Mouse (Mus musculus) E14TG2a.4 (cell line): Measurements from ENCODE around the gene Taar1.

ENCODE experiments used
- H3K27me3 ChIP-seq: 2 replicates; pipeline ENCODE4 v1.6.1; 2014; ENCODE audit warnings: low read length, control low read depth; ENCODE audit not compliant: insufficient read depth
- H3K36me3 ChIP-seq: 2 replicates; pipeline ENCODE4 v1.6.1; 2014; ENCODE audit warnings: low read length, control low read depth; ENCODE audit not compliant: insufficient read depth
- H3K4me1 ChIP-seq: replicated peaks from 2 replicates; pipeline ENCODE4 v1.6.1; 2014; ENCODE audit warnings: low read depth, low read length, control low read depth
- H3K4me3 ChIP-seq: replicated peaks from 2 replicates; pipeline ENCODE4 v1.5.1; 2014; ENCODE audit warnings: mild to moderate bottlenecking, low read length
- H3K9me3 ChIP-seq: 2 replicates; pipeline ENCODE4 v1.6.1; 2014; ENCODE audit warnings: low read length, control low read depth
- CTCF ChIP-seq: conservative IDR thresholded peaks from 2 replicates; pipeline ENCODE4 v1.5.1; 2014; ENCODE audit warnings: low read length
- NANOG ChIP-seq: IDR thresholded peaks from 2 replicates; pipeline ENCODE4 v1.6.1; 2014; ENCODE audit warnings: borderline replicate concordance, low read length, mixed read lengths
- POU5F1 ChIP-seq: IDR thresholded peaks from 2 replicates; pipeline ENCODE4 v1.6.1; 2014; ENCODE audit warnings: low read length, borderline replicate concordance

Gene Taar1

GRCm38 (mm10) chr10:23960444-23960915, 40.3 kb downstream of the Taar1 start, which contains the start of gene Taar4:
Gene Taar4, plus strand, starts transcription at chr10:23960494.
- TF ChIP-seq NANOG: no peak
- TF ChIP-seq POU5F1: no peak
- TF ChIP-seq CTCF: no peak
- H3K4me3 ChIP-seq: no peak within 1 kb of the TSS
- H3K36me3 ChIP-seq: no peaks in the 10 kb centered on the region

GRCm38 (mm10) chr10:23963444-23963843, 43.3 kb downstream of the Taar1 start:
- no peak for TF ChIP-seq CTCF
- TF ChIP-seq NANOG: no peak
- TF ChIP-seq POU5F1: no peak
- Histone ChIP-seq H3K4me3 (no peak overlapping the region), H3K27me3 (no peaks in the 10 kb centered on the region), H3K36me3 (no peaks in the 10 kb centered on the region), H3K4me1 (no peaks in the 10 kb centered on the region), H3K9me3 (peaks cover 4% of the 10 kb centered on the region; the same call in 1 of the 2 replicates)

More at GRCm38 (mm10) chr10:23960444-23960915, 40.3 kb downstream of the Taar1 start, which contains the start of gene Taar4:
- Histone ChIP-seq H3K27me3 (no peaks in the 10 kb centered on the region), H3K9me3 (no peaks in the 10 kb centered on the region), H3K4me1 (no peaks in the 10 kb centered on the region)

GRCm38 (mm10) chr10:23964921-23965610, 44.9 kb downstream of the Taar1 start:
- Histone ChIP-seq H3K9me3 (peaks cover 5% of the 10 kb centered on the region; the same call in 1 of the 2 replicates), H3K4me1 (no peaks in the 10 kb centered on the region), H3K36me3 (no peaks in the 10 kb centered on the region), H3K27me3 (no peaks in the 10 kb centered on the region), H3K4me3 (no peak overlapping the region)
- TF ChIP-seq POU5F1: no peak
- TF ChIP-seq NANOG: no peak
- TF ChIP-seq CTCF: no peak

- H3K4me3 ChIP-seq: no peak within 1 kb of the TSS
- no peak for TF ChIP-seq CTCF
- no peak for TF ChIP-seq POU5F1
- no peak for TF ChIP-seq NANOG
- no peaks in the 10 kb centered on the region for H3K4me1 ChIP-seq
- H3K27me3 ChIP-seq: no peaks in the 10 kb centered on the region
- peaks cover 5% of the 10 kb centered on the region; the same call in 1 of the 2 replicates for H3K9me3 ChIP-seq
- no peaks in the 10 kb centered on the region for H3K36me3 ChIP-seq
These were observed 50.6 kb downstream of the Taar1 start, which contains the start of gene Taar5 for GRCm38 (mm10) chr10:23970656-23971165. Gene Taar5, plus strand, starts transcription at chr10:23970706.
